Mouse (Mus musculus) gonadal fat pad, adult 2 months (tissue): ENCODE data around the gene Eya4. TPM values are rescaled to one million over a fixed set of nuclear protein-coding genes. Genes with fewer than 3 reads are reported as not detected.
A peak's percentile ranks its signal among the peaks of the same experiment; 100 is the strongest.

Source experiments
- DNase-seq: peaks from one replicate; pipeline ENCODE4 v3.0.0-alpha.2; 2012; ENCODE audit warnings: low read depth
- polyA plus RNA-seq: library from polyadenylated mRNA; depleted of rRNA; stranded (reverse); fragments of >200 nt; gene quantifications from 2 replicates; pipeline ENCODE4 v1.2.3, GENCODE M21; 2012

Eya4 gene
- polyA plus RNA-seq, 1 experiment = 0.32 TPM

DNA sequence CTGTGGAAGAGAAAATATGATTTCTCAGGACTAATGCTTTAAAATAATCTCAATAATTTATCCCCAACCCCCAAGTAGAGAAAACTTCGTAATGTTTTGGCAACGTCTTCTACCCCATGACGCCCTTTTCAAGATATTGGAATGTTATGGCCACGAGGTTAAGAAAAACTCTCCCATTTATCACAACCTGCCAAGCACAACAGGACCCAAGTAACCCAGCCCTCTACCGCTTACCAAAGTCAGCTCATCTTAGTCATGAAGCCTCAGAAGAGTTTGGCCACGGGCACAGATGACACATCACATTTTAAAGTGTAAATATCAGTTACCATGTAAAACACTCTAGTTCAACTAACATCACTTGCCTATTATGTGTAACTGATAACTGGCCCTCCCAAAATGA, 117.2 kb downstream of the Eya4 start:
- DNase-seq = no peak

DNA sequence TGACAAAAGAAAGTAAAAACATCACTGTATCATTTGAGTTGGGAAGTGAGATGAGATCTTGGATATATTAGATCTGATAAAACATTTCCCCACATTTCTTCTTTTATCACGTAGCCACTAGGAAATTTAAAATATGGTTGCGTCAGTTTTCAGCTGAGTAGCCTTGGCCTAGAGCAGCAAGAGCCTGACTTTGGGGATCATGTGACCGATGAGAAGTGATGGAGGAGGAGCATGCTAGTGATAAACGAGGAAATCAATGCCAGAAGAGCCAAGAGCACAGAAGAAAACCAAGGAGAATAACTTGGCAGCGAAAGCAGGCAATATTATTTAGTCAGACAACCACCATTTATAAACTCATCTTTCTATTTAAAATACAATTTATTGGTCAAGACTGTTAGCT, 119.7 kb downstream of the Eya4 start:
- no peak for DNase-seq

DNA sequence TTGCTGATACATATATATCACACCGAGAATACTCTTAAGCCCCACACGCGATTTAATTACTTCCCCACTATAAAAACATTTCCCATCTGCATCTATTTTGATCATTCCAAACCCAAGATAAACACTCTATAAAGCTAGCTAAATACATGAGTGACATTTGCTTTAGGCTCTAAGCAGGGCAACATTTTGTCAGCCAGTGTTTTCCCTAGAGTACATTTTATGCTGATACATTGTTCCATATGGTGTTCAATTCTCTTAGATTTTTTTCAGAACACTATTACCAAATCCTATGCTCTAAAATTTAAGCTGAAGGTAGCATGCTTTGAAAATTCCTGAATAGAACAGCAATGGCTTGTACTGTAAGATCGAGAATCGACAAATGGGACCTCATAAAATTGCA, 127.2 kb downstream of the Eya4 start:
- DNase-seq = no peak

DNA sequence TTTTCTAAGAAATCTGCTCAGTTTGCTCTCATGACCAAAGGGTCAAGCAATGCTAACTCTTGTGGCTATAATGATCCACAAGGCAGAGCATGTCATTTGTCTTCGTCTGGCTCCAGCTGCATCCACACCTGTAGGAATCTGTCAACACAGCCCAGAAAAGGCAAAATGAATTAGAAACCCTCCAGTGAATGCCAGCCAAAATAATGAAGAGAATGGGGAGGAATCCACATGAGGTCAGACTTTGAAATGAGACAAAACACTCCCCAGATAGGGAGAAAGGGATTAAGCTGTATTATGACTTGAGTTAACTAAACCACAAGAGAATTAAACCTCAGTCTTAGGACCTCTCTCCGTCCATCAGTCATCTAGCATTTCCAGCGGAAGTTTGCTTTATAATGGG, 130.2 kb downstream of the Eya4 start:
- no peak for DNase-seq

DNA sequence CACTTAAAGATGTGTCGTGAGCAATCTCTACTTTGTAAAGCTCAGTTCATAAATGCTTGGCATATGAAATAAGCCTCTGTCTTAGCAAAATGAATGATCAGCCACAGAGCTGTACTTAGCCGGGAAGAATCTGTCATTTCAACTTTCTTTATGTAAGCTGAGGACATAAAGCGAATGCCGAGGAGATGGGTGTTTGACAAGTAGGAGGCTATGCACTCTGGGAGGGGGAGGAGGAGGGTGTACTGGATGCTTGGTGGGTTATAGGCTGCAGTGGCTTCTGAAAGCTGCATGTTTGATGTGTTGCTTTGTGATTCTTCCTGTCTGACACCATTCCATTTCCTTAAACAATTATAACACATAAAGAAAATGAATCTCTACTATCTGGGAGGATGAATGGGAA, 133.8 kb downstream of the Eya4 start:
- DNase-seq = no peak

DNA sequence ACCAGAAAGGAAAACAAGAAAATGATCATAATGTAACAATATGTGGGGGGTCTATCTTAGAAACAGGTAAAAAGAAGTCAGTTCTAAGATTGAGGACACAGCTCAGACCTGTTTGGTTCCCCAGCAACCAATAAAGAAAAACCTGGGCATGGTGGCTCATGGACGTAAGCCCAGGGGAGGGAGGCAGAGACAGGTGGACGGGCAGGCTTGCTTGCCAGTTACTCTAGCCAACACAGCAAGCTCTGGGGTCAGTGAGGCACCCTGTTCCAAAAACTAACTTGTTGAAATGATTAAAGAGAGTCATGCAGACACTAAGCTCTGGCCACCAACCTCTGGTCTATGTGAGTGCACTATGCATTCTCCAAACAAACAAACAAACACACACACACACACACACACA, 139.2 kb downstream of the Eya4 start:
- no peak for DNase-seq

DNA sequence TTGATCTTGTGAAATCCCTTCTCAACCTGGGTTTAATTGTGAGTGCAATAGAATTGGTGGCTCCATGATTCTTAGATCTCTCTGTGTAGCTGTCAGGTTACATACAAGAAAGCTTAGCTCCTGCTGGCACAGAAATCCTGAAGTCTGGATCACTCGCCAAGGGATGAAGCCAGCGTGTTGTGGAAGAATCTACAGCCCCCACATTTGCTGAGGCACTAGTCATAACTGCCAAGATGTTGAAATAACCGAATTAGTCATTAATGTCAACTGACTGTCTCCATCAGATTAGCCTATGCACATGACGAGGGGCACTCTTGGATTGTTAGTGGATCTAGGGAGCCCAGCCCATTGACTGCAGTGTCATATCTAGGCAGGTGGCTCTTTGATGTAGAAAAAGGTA, 146.7 kb downstream of the Eya4 start:
- DNase-seq = peak; percentile 37

DNA sequence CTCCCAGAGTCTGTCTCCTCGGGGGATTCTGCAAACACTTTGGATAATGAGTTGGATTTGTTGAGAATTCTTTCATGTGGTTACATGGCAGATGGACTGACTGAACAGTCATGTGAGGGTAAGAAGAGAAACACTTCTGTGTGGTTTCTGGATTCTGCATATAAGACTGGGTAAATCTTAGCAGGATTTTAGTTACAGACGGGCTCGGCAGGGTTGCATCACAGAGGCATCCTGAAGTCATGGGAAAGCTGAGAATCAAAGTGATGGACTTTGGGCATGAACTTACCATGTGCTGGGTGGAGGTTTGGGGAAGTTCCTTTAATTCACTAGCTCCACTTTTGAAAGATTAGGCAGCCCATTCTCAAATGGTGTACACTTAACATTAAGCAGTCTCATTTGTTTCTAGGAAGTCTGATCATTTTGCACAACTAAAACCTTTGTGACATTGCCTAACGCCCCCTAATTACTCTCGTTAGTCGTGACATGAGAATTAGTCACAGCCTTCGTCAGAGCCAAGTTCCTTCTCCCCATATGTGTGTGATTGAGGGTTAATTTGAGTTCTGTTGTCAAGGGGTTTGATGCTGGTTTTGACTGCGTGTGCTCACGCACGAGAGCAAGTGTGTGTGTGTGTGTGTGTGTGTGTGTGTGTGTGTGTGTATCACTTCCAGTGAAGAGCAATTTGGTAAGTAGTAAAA, 147.3 kb downstream of the Eya4 start:
- no peak for DNase-seq

DNA sequence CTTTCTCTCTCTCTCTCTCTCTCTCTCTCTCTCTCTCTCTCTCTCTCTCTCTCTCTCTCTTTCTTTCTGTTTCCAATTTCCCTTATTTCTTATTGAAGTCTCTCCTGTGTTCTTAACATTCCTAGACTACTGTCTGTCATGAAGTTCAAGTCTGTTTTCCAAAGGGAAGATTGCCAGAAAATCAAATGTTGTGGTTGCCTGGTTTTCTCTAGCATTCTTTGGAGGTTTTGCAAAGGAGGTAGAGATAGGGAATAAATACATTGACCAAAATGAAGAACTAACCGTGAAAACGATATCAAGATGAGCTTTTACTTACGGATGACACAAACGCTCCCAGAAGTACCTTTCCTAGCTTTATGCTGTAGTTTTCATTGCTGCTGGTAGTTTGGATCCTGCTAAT, 148.0 kb downstream of the Eya4 start:
- no peak for DNase-seq

DNA sequence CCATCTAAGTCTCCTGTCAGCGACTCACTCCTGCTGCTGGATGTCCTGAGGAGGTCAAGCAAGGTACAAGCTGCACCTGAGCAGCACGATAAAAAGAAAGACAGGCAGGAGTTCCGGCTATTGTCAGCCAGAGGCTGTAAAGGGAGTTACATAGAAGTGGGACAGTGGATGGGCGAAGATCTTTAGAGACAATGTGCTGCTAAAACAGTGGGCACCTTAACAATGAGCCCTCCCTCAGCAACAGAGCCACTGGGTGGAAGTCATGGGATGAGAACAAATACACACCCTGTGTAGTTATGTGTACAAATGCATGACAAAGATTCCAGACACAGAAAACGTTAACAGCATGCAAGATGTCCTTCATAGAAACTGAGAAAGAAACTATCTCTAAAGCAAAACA, 152.3 kb downstream of the Eya4 start:
- DNase-seq = no peak

DNA sequence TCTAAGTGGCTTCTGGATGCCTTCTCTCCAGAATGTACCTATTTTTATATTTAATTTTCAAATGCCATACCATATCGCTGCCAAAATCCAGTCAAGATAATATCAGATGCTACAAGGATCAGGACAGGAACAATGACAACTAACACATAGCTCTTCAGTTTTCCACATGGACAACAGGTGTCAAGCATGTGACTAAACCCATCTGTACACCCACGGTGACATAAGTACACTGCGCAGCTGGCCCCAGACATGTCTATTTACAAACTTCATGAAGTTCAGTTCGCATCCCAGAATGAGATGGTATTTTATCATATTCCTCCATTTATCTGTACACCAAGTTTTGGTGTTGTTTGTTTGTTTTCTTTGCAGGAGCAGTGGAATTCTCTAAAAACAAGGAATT, 154.2 kb downstream of the Eya4 start:
- DNase-seq = no peak

DNA sequence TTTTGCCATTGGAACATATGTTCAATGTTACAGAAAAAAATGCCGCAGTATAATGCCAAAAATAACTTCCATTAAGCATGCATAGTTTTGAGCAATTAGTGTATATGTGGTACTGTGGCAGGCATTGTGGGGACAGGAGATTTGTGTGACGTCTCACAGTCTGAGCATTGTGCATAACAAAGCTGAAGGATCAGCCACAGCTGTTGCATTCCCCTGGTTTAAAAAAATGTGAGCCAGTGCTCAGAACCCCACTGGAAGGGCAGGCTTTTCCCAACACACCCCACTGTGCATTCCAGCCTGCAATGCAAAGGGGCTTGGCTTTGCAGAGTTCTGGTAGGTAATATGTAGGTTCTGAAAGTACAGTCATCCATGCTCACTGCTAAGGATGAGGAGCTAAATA, 155.2 kb downstream of the Eya4 start:
- no peak for DNase-seq

DNA sequence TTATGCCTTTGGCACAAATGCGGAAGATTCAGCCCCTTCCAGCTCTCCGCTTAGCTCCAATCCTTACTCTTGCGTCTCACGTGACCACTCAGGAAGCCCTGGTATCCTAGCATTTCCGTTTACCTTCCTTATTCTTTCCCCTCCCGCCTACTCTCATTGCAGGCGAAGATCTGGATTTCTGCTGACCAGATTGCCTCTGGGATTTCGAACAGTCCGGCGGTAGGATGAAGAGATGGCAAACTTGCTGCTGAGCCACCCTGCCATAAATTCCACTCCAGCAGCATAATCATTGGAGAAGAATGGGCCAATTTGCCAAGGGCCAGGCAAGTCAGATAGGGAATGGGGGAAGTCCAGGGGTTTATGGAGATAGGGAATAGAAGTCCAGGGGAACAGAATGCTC, 160.8 kb downstream of the Eya4 start:
- no peak for DNase-seq

DNA sequence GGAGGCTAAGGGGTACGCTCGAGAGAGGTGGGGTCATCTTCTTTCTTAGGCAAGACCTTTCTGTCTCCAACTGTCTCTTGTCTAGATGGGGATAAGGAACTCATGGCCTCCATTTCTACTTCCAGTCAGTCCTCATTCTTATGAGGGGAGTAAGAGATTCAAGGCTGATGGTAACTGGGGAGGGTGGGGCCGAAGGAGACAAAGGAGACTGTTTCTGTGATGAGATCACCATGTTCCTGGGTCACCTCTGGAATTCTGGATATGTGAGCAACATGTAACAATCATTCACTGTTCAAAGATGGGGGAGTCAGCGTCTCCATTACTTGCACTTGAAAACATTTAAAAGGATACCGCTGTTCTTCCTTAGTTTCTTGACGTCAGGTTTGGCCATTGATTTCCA, 165.2 kb downstream of the Eya4 start:
- DNase-seq = no peak

DNA sequence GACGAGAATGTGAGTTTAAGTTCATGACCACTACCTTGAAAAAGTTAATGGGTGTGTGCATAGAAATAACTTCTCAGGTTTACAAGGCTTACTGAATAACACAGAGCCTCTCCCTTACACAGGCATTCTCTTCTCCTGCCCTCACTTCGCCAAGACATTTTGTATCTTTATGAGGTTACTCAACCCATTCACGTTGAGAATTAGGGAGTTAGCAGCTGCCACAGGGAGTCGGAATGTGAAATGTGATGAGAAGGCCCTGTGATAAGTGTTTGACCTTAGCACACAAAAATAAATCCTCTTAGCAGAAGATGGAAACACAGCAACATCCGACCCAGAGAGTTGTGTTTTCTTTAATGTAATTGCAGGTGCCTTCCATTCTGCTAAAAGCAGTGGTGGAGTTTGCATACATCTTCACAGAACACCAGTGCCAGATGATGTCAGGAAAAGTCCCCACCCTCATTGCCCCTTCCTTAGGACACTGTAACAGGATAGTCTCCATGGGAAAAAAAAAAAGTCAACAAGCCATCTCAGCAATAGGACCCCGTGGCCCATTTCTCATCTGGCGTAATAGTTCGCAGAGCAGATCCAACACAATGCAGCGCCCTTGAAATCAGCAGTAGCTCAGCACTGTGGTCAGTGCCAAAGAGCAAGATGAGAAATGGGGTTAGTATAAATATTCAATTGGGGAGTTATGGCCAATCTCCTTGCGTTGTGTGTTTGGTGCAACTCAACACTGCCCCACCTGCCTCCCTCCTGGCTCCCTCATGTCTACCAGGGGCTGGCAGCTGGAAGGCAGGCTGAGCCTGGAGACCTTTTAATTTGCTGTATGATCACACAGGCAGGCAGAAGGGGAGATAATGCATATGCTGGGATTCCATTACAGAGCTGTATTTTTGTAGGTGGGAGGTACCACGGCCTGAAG, 168.8 kb downstream of the Eya4 start:
- DNase-seq = no peak

DNA sequence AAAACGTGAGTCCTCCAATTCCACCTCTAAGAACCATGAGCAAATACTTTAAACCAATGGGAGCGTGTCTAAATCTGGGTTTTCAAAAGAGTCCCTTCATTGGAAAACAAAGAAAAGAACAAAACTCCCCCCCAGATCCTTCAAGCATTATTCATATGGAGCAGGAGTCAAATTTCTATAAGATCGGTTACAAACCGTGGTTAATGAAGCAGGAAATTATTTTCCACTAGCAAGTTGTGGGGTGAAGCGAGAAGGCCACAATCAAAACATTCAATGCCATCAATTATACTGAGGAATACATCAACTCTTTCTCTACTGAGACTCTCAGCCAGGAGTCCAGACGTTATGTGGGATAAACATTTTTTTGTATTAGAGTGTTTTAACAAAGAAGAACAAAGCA, 171.3 kb downstream of the Eya4 start:
- no peak for DNase-seq

DNA sequence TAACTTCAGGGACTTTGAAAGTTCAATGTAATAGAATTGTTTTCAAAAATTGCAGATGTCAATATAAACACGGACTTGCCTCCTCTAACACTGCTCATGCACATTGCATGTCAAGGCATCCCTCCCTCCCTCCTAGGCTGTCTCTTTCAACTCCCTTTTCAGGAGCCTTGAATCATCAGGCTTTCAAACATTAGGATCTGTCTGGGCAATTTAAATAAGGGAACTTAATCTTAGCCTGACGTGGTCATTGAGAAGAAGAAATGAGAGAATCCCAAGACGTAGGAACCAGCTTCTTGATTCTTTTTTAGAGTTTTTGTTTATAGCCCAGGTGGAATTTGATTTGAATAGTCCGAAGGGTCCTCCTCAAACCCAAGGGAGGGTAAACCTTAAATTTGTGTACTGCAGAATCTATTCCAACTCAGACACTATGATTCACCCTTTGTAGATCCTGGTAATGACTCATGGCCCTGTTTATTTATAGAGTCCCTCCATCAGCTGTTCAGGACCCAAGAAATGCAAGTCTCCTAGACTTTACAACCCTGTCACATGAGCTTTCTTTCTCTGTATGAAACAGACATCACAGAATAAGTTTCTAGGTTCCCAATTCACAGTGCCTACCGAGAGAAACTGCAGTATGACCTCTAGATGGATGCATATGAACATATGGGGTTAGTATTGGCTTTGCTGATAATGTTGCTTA, 173.1 kb downstream of the Eya4 start:
- DNase-seq = no peak

DNA sequence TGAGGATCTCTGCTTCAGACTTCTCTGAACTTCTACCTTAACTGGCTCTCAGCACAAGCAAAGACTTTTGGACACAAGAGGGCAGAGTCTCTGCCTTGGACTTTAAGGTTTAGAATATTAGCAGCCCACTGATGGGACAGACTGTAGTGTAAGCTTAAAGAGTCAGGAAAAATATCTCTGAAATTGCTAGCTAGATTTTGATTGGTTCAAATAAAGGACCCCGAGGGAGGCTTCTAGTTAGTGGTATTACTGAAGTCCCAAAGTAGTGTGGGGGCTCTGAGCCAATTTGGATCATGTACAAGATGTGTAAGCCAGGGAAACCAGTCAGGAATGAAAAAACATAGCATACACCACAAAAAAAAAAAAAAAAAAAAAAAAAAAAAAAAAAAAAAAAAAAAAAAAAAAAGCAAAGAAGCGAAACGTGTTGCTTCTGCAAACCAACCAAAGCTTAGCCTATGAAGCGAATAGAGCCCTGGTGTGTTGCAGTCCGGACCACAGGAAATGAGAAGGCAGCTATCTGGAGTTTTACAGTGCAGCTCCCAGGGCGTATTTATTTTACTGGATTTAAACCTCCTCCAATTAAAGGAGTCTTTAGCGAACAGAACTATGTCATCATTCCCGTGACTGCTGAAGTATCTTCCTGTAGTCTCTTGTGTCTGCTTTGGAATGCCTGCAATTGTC, 173.8 kb downstream of the Eya4 start:
- DNase-seq = no peak

DNA sequence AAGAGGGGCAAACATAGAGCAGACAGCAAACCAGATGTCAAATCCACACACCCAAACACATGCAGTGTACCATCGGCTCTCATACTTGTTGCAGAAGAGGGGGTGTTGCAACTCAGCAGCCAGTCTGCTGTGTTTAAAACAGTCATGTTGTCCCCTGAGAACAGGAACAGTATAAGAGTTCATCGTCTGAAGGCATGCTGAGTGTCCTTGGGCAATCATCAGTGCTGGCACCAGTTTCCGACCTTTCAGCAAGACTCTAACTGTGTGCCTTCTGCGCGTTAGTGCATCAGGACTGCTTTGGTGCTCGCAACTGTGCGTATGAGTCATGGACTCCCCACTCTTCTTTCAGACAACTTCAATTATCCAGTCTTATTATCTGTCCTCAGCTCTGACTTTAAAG, 179.0 kb downstream of the Eya4 start:
- DNase-seq = no peak

DNA sequence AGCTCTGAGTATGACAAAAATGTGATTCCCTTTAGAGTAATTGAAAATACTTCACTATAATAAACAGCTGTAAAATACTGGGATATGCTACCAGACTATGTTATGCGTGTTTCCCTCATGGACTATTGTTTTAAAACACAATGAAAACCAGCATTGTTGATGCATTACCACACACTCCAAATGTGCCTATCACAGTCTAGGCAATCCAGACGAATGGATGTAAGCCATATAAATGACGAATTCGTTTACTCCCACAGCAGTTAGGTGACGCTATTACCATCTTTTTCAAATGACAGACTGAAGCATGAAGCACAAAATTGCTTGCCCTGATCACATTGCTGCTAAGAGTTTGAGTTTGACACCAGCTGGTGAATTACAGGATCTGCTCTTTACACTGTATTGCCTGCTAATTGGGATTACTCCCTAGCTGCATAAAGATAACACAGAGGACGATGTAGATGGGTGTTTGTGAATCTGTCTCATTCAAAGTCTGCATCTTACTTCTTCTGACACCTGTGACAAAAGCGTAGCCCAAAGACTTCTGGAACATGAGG, 185.4 kb downstream of the Eya4 start:
- no peak for DNase-seq

DNA sequence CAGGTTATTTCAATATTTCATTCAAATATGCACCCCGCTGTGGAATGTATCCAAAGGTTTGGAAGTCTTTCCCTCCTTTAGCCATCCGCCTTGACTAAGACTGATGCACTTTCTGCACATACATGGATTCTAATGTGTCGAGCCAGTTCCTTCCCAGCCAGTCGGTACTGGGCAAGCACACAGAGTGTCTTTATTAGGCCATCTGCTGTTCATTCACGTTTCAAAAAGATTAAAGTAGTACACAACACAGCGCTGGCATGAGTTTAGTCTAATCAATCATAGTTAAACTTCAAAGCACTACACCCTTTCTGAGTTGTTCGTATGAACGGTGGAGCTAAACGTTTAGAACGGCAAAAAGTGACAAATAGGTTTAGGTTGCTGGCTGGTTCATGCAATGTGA, 190.7 kb downstream of the Eya4 start:
- DNase-seq = no peak

DNA sequence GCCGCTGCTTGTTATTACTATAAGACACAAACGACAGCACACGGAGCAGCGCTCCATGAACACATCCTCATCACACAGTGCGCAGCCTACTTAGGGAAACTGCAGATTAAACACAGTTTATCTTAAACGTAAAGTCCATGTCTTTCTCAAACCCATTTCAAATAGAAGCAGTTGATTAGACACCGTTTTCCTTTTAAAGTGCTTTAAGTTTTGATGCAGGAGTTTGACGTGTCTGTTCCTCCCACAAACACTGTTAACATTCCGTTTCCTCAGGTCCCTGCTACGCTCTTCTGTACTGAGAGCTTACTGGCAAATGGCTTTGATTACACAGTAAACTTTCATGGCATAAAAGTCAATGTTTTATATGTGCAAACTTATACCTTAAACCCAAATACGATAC, 191.4 kb downstream of the Eya4 start:
- DNase-seq = no peak
